Mouse (Mus musculus) MEL (cell line): Measurements from ENCODE around the gene Gramd4. TPM values are rescaled to one million over a fixed set of nuclear protein-coding genes. Genes with fewer than 3 reads are reported as not detected.

Experiments used
- DNase-seq: peaks from one replicate; pipeline ENCODE4 v3.0.0; 2011; ENCODE audit warnings: low read depth, low spot score
- H3K27ac ChIP-seq: 2 replicates; pipeline ENCODE4 v1.5.1; 2012; ENCODE audit warnings: low read depth, mild to moderate bottlenecking, control low read depth, low read length, moderate library complexity; ENCODE audit not compliant: control insufficient read depth
- H3K27me3 ChIP-seq, 2 experiments: fragments of 150-350 bp in 1 of 2; sonication (generic) in 1 of 2; 2 replicates each; pipeline ENCODE4 v1.6.1; 2012; ENCODE audit warnings: low read length in 2 of 2, mild to moderate bottlenecking in 2 of 2, improper control_type of control experiment in 1 of 2, moderate library complexity in 1 of 2; ENCODE audit not compliant: insufficient read depth in 2 of 2, control insufficient read depth in 1 of 2
- H3K36me3 ChIP-seq, 2 experiments: 2 replicates each; pipeline ENCODE4 v1.6.1; 2012 to 2014; ENCODE audit warnings: low read length in 2 of 2, improper control_type of control experiment in 1 of 2, inconsistent platforms in 1 of 2, mild to moderate bottlenecking in 1 of 2; ENCODE audit not compliant: insufficient read depth in 2 of 2, control insufficient read depth in 1 of 2
- H3K4me1 ChIP-seq, 2 experiments: fragments of 150-350 bp in 1 of 2; sonication (generic) in 1 of 2; 2 replicates each; pipeline ENCODE4 v1.6.1; 2012; ENCODE audit warnings: low read length in 2 of 2, improper control_type of control experiment in 1 of 2, mild to moderate bottlenecking in 1 of 2; ENCODE audit not compliant: insufficient read depth in 2 of 2, control insufficient read depth in 1 of 2
- H3K4me3 ChIP-seq, 2 experiments: fragments of 150-350 bp in 1 of 2; sonication (generic) in 1 of 2; 2 replicates each; pipeline ENCODE4 v1.5.1; 2012; ENCODE audit warnings: low read depth in 2 of 2, low read length in 2 of 2, mild to moderate bottlenecking in 2 of 2, moderate library complexity in 2 of 2, control low read depth in 1 of 2, improper control_type of control experiment in 1 of 2; ENCODE audit not compliant: control insufficient read depth in 1 of 2, insufficient read depth in 1 of 2
- H3K79me2 ChIP-seq: 2 replicates; pipeline ENCODE4 v1.6.1; 2012; ENCODE audit warnings: mild to moderate bottlenecking, low read length, moderate library complexity; ENCODE audit not compliant: control insufficient read depth, poor library complexity, insufficient read depth
- H3K9ac ChIP-seq: 2 replicates; pipeline ENCODE4 v1.6.1; 2012; ENCODE audit warnings: low read depth, mild to moderate bottlenecking, control low read depth, low read length, moderate library complexity; ENCODE audit not compliant: control insufficient read depth, poor library complexity, severe bottlenecking
- H3K9me3 ChIP-seq: fragments of 150-350 bp; sonication (generic); replicated peaks from 2 replicates; pipeline ENCODE4 v1.6.1; 2012; ENCODE audit warnings: mild to moderate bottlenecking, low read length, improper control_type of control experiment, moderate library complexity; ENCODE audit not compliant: insufficient read depth
- BHLHE40 ChIP-seq: IDR thresholded peaks from 2 replicates; pipeline ENCODE4 v1.6.1; 2012; ENCODE audit warnings: low read depth, mild to moderate bottlenecking, inconsistent platforms, low read length, improper control_type of control experiment, borderline replicate concordance
- CHD1 ChIP-seq: IDR thresholded peaks from 2 replicates; pipeline ENCODE4 v1.6.1; 2012; ENCODE audit warnings: low read depth, mild to moderate bottlenecking, inconsistent platforms, low read length, improper control_type of control experiment
- CTCF ChIP-seq, 3 experiments: IDR thresholded peaks in 2 of 3; conservative IDR thresholded peaks in 1 of 3; 2 replicates each; pipeline ENCODE4 v1.5.1; 2011 to 2012; ENCODE audit warnings: low read length in 3 of 3, low read depth in 2 of 3, mild to moderate bottlenecking in 2 of 3, improper control_type of control experiment in 1 of 3, inconsistent platforms in 1 of 3, mixed read lengths in 1 of 3, moderate library complexity in 1 of 3; ENCODE audit not compliant: control insufficient read depth in 1 of 3, insufficient read depth in 1 of 3, poor library complexity in 1 of 3, severe bottlenecking in 1 of 3
- E2F4 ChIP-seq: IDR thresholded peaks from 2 replicates; pipeline ENCODE4 v1.6.1; 2011; ENCODE audit warnings: low read depth, low read length, improper control_type of control experiment, borderline replicate concordance
- ELF1 ChIP-seq: IDR thresholded peaks from 2 replicates; pipeline ENCODE4 v1.6.1; 2014; ENCODE audit warnings: low read depth, mild to moderate bottlenecking, inconsistent platforms, low read length, improper control_type of control experiment, moderate library complexity
- EP300 ChIP-seq, 2 experiments: IDR thresholded peaks; 2 replicates each; pipeline ENCODE4 v1.6.1; 2011; ENCODE audit warnings: improper control_type of control experiment in 2 of 2, low read length in 2 of 2, low read depth in 1 of 2, mild to moderate bottlenecking in 1 of 2
- ETS1 ChIP-seq: IDR thresholded peaks from 2 replicates; pipeline ENCODE4 v1.6.1; 2012; ENCODE audit warnings: low read depth, mild to moderate bottlenecking, inconsistent platforms, low read length, improper control_type of control experiment, moderate library complexity
- JUND ChIP-seq: IDR thresholded peaks from 2 replicates; pipeline ENCODE4 v1.6.1; 2011; ENCODE audit warnings: low read depth, mild to moderate bottlenecking, improper control_type of control experiment, low read length
- KAT2A ChIP-seq: conservative IDR thresholded peaks from 2 replicates; pipeline ENCODE4 v1.6.1; 2012; ENCODE audit warnings: low read depth, low read length, improper control_type of control experiment, inconsistent platforms
- MAZ ChIP-seq: IDR thresholded peaks from 2 replicates; pipeline ENCODE4 v1.6.1; 2012; ENCODE audit warnings: low read depth, mild to moderate bottlenecking, inconsistent platforms, low read length, improper control_type of control experiment
- MEF2A ChIP-seq: IDR thresholded peaks from 2 replicates; pipeline ENCODE4 v1.6.1; 2014; ENCODE audit warnings: low read depth, mild to moderate bottlenecking, inconsistent platforms, low read length, improper control_type of control experiment; ENCODE audit not compliant: poor library complexity, insufficient replicate concordance, severe bottlenecking; ENCODE audit errors: extremely low read depth
- MXI1 ChIP-seq: IDR thresholded peaks from 2 replicates; pipeline ENCODE4 v1.6.1; 2011; ENCODE audit warnings: mild to moderate bottlenecking, low read depth, low read length, improper control_type of control experiment
- MYB ChIP-seq: IDR thresholded peaks from 2 replicates; pipeline ENCODE4 v1.6.1; 2011; ENCODE audit warnings: mild to moderate bottlenecking, low read depth, low read length, improper control_type of control experiment
- MYC ChIP-seq: IDR thresholded peaks from 2 replicates; pipeline ENCODE4 v1.6.1; 2011; ENCODE audit warnings: low read depth, mild to moderate bottlenecking, low read length, improper control_type of control experiment, moderate library complexity
- NELFE ChIP-seq: IDR thresholded peaks from 2 replicates; pipeline ENCODE4 v1.6.1; 2011; ENCODE audit warnings: low read depth, low read length, improper control_type of control experiment
- POLR2AphosphoS2 ChIP-seq: IDR thresholded peaks from 2 replicates; pipeline ENCODE4 v1.6.1; 2011; ENCODE audit warnings: low read length, improper control_type of control experiment
- RCOR1 ChIP-seq: IDR thresholded peaks from 2 replicates; pipeline ENCODE4 v1.6.1; 2012; ENCODE audit warnings: low read depth, mild to moderate bottlenecking, inconsistent platforms, low read length, improper control_type of control experiment
- SMC3 ChIP-seq: IDR thresholded peaks from 2 replicates; pipeline ENCODE4 v1.6.1; 2011; ENCODE audit warnings: low read depth, low read length, improper control_type of control experiment
- TBP ChIP-seq: IDR thresholded peaks from 2 replicates; pipeline ENCODE4 v1.8.0; 2011; ENCODE audit warnings: low read depth, low read length, improper control_type of control experiment
- TCF12 ChIP-seq: IDR thresholded peaks from 2 replicates; pipeline ENCODE4 v1.6.1; 2014; ENCODE audit warnings: low read depth, mild to moderate bottlenecking, inconsistent platforms, low read length, improper control_type of control experiment, moderate library complexity
- UBTF ChIP-seq: IDR thresholded peaks from 2 replicates; pipeline ENCODE4 v1.6.1; 2012; ENCODE audit warnings: low read depth, mild to moderate bottlenecking, inconsistent platforms, low read length, improper control_type of control experiment, moderate library complexity, borderline replicate concordance; ENCODE audit not compliant: insufficient read depth
- ZC3H11A ChIP-seq: IDR thresholded peaks from 2 replicates; pipeline ENCODE4 v1.6.1; 2012; ENCODE audit warnings: low read depth, mild to moderate bottlenecking, inconsistent platforms, low read length, improper control_type of control experiment
- ZKSCAN1 ChIP-seq: IDR thresholded peaks from 2 replicates; pipeline ENCODE4 v1.6.1; 2012; ENCODE audit warnings: low read depth, mild to moderate bottlenecking, inconsistent platforms, low read length, improper control_type of control experiment, moderate library complexity
- polyA plus RNA-seq, 2 experiments: library from polyadenylated mRNA; stranded (reverse) in 1 of 2; unstranded in 1 of 2; fragments of >175 nt in 1 of 2; fragments of >200 nt in 1 of 2; gene quantifications; 2 replicates each; pipeline versions ENCODE4 v1.2.1 to v1.2.4; 2012; ENCODE audit warnings: low replicate concordance in 2 of 2, low read depth in 1 of 2; ENCODE audit not compliant: insufficient read length in 2 of 2, insufficient read depth in 1 of 2, missing spikeins in 1 of 2
- total RNA-seq: library from RNA; depleted of rRNA; stranded (reverse); fragments of 300-350 nt; gene quantifications from 2 replicates; pipeline ENCODE4 v1.2.3, GENCODE M21; 2012

Gramd4 gene
- total and polyA plus RNA-seq, 3 experiments: 35.2 to 43.1 (median 38.0) TPM

DNA sequence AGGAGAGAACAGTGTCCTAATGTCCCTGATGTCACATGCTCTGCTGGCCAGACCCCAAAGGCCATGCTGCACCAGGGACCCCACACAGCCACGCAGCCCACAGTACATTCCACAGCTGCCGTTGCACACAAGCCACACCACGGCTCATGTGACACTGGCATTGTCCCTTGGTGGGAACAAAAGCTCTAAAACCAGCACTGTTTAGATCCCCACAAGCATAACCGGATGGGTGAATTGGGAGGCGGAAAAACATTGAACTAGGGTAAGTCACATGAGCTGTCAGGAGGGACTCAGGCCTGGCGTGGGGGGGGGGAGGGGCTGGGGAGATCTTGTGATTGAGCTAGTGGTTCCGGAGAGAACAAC, 111.0 kb downstream of the Gramd4 start (continued):
- TF ChIP-seq ZKSCAN1: no peak

- Histone ChIP-seq H3K4me1 (no peaks in the 10 kb centered on the region), H3K9me3 (no peaks in the 10 kb centered on the region), H3K27me3 (no peaks in the 10 kb centered on the region), H3K79me2 (no peaks in the 10 kb centered on the region), H3K27ac (no peak overlapping the region), H3K4me3 (no peak overlapping the region), H3K9ac (no peak overlapping the region), H3K36me3 (no peaks in the 10 kb centered on the region)
- DNase-seq: no peak
- TF ChIP-seq EP300 (IDR thresholded peaks at IDR 0.05; ENCODE audit: low read depth in 1 of 2, low read length in 2 of 2) (no peak), SMC3 (no peak), MAZ (no peak), MYB (no peak), JUND (no peak), RCOR1 (no peak)
Measured at GRCm38 (mm10) chr15:86168941-86169816, 111.7 kb downstream of the Gramd4 start.

DNA sequence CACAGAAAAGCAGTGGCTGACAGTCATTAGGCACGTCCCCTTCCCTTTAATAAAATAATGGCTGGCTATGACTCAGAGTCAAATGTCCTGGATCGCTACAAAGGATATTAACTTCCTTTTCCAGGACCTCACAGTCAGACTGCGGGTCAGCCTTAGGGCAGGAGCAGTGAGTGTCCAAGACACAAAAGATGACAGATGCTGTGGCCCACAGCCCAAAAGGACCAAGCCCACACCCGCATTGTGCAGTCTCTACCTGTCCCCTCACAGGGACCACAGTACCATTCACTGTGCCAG, 112.3 kb downstream of the Gramd4 start:
- no peaks in the 10 kb centered on the region for H3K9me3 ChIP-seq
- TF ChIP-seq MXI1: no peak
- no peak overlapping the region for H3K27ac ChIP-seq
- no peaks in the 10 kb centered on the region for H3K36me3 ChIP-seq
- H3K4me1 ChIP-seq: no peaks in the 10 kb centered on the region
- H3K79me2 ChIP-seq: no peaks in the 10 kb centered on the region
- H3K27me3 ChIP-seq: no peaks in the 10 kb centered on the region
- no peak for DNase-seq
- H3K9ac ChIP-seq: no peak overlapping the region
- H3K4me3 ChIP-seq: no peak overlapping the region

DNA sequence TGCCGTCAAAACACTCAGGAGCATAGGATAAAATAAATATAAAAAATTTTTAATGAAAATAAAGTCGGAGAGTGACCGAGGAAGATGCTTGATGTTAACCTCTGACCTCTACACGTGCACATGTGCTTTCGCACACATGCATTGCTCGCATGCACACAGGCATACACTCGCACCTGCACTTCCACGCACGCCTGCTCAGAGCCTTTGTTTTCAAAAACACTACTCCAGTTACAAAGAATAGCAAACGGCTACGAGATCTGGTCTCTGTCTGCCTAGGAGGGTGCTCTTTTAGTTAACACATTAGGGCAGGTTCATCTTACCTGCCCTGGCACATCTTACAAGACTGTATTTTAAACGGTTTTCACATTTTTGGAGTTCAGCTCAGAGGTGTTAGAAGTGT, 113.8 kb downstream of the Gramd4 start:
- TF ChIP-seq CHD1 (no peak), ZC3H11A (no peak), UBTF (no peak), TCF12 (no peak), JUND (no peak), NELFE (no peak), CTCF (IDR thresholded peaks at IDR 0.05 in 2 of 3, conservative IDR thresholded peaks at IDR 0.05 in 1 of 3; ENCODE audit: control insufficient read depth in 1 of 3, insufficient read depth in 1 of 3, low read depth in 2 of 3, low read length in 3 of 3, poor library complexity in 1 of 3, severe bottlenecking in 1 of 3) (no peak), MXI1 (no peak), ETS1 (no peak), KAT2A (no peak), BHLHE40 (no peak), MYC (no peak), ELF1 (no peak), POLR2AphosphoS2 (no peak), TBP (no peak), MEF2A (no peak), MAZ (no peak), E2F4 (no peak)
- Histone ChIP-seq H3K27me3 (no peaks in the 10 kb centered on the region), H3K9ac (no peak overlapping the region), H3K4me3 (no peak overlapping the region), H3K4me1 (no peaks in the 10 kb centered on the region), H3K36me3 (no peaks in the 10 kb centered on the region), H3K9me3 (no peaks in the 10 kb centered on the region), H3K79me2 (no peaks in the 10 kb centered on the region), H3K27ac (no peak overlapping the region)
- no peak for DNase-seq
